ENCODE assay signal across 1 mouse cellular context in genomic region chr6:122609377-122609728, GRCm38 (mm10).
A peak's percentile ranks its signal among the peaks of the same experiment; 100 is the strongest.
TF ChIP-seq lines count a peak whose summit lies in the region.

No protein-coding gene starts in this region.

TF ChIP-seq in MEL, 35 proteins besides CTCF, POLR2A, EP300 and RAD21:
- TF ChIP-seq CHD1 (IDR thresholded peaks at IDR 0.05; ENCODE audit: low read depth, low read length) (no peak), POLR2AphosphoS5 (IDR thresholded peaks at IDR 0.05; ENCODE audit: borderline replicate concordance, low read depth, low read length) (no peak), ZC3H11A (IDR thresholded peaks at IDR 0.05; ENCODE audit: low read depth, low read length) (no peak), E2F4 (IDR thresholded peaks at IDR 0.05; ENCODE audit: borderline replicate concordance, low read depth, low read length) (no peak; the same call in 1 of the 2 replicates), SIN3A (IDR thresholded peaks at IDR 0.05; ENCODE audit: low read length) (peak; percentile 68), GATA1 (IDR thresholded peaks at IDR 0.05; ENCODE audit: low read depth, low read length) (peak; percentile 58), GABPA (IDR thresholded peaks at IDR 0.05; ENCODE audit: low read depth, low read length) (no peak), TBP (IDR thresholded peaks at IDR 0.05; ENCODE audit: low read depth, low read length) (peak; percentile 62; the same call in 1 of the 2 replicates), ZKSCAN1 (IDR thresholded peaks at IDR 0.05; ENCODE audit: low read depth, low read length) (no peak), RCOR1 (IDR thresholded peaks at IDR 0.05; ENCODE audit: low read depth, low read length) (no peak), MYB (IDR thresholded peaks at IDR 0.05; ENCODE audit: low read depth, low read length) (no peak), ZNF384 (IDR thresholded peaks at IDR 0.05; ENCODE audit: low read depth, low read length) (no peak), KAT2A (conservative IDR thresholded peaks at IDR 0.05; ENCODE audit: low read depth, low read length) (no peak), MYC (IDR thresholded peaks at IDR 0.05; ENCODE audit: low read depth, low read length) (peak; percentile 98), HCFC1 (IDR thresholded peaks at IDR 0.05; ENCODE audit: low read depth, low read length) (0 out of 2 replicates have a peak, but pooled peaks have one; percentile 9), MAZ (IDR thresholded peaks at IDR 0.05; ENCODE audit: low read depth, low read length) (no peak), USF1 (IDR thresholded peaks at IDR 0.05; ENCODE audit: low read depth, low read length) (peak; percentile 83), ETS1 (IDR thresholded peaks at IDR 0.05; ENCODE audit: low read depth, low read length) (no peak; the same call in 1 of the 2 replicates), MEF2A (IDR thresholded peaks at IDR 0.05; ENCODE audit: extremely low read depth, insufficient replicate concordance, low read depth, low read length, poor library complexity, severe bottlenecking) (no peak), CHD2 (IDR thresholded peaks at IDR 0.05; ENCODE audit: low read length) (no peak), UBTF (IDR thresholded peaks at IDR 0.05; ENCODE audit: borderline replicate concordance, insufficient read depth, low read depth, low read length) (no peak), SMC3 (IDR thresholded peaks at IDR 0.05; ENCODE audit: low read depth, low read length) (no peak), USF2 (IDR thresholded peaks at IDR 0.05; ENCODE audit: borderline replicate concordance in 1 of 2, insufficient read depth in 1 of 2, low read depth in 1 of 2, low read length in 2 of 2) (no peak), ELF1 (IDR thresholded peaks at IDR 0.05; ENCODE audit: low read depth, low read length) (no peak), MAFK (IDR thresholded peaks at IDR 0.05; ENCODE audit: borderline replicate concordance, low read depth, low read length) (no peak), MAX (IDR thresholded peaks at IDR 0.05; ENCODE audit: low read length) (peak; percentile 98), NELFE (IDR thresholded peaks at IDR 0.05; ENCODE audit: low read depth, low read length) (peak; percentile 49), MXI1 (IDR thresholded peaks at IDR 0.05; ENCODE audit: low read depth, low read length) (peak; percentile 77), POLR2AphosphoS2 (IDR thresholded peaks at IDR 0.05; ENCODE audit: low read length) (no peak), NRF1 (IDR thresholded peaks at IDR 0.05; ENCODE audit: insufficient read depth, low read depth, low read length, poor library complexity, severe bottlenecking) (no peak), BHLHE40 (IDR thresholded peaks at IDR 0.05; ENCODE audit: borderline replicate concordance, low read depth, low read length) (peak; percentile 86; the same call in 1 of the 2 replicates), JUND (IDR thresholded peaks at IDR 0.05; ENCODE audit: low read depth, low read length) (no peak)
TF ChIP-seq in MEL: peak in this region for 10.
